Mouse (Mus musculus) forebrain, embryonic 11.5 days (tissue): Measurements from ENCODE around the gene Dpf1. TPM values are rescaled to one million over a fixed set of nuclear protein-coding genes. Genes with fewer than 3 reads are reported as not detected.

Source experiments
- ATAC-seq: fragments of 200-750 bp; cut with Nextera tagmentation; replicated peaks from 2 replicates; pipeline ENCODE4 v1.8.0; 2017; ENCODE audit warnings: moderate TSS enrichment; ENCODE audit not compliant: low FRiP score
- DNase-seq: peaks from one replicate; pipeline ENCODE4 v3.0.0-alpha.2; 2017; ENCODE audit warnings: low spot score
- H3K27ac ChIP-seq: fragments of 300-500 bp; sonication (generic); 2 replicates; pipeline ENCODE4 v1.5.1; 2014; ENCODE audit warnings: low read depth, low read length
- H3K27me3 ChIP-seq: fragments of 300-500 bp; sonication (generic); 2 replicates; pipeline ENCODE4 v1.6.1; 2014; ENCODE audit warnings: mild to moderate bottlenecking, low read length, mixed read lengths; ENCODE audit not compliant: control insufficient read depth, insufficient read depth
- H3K36me3 ChIP-seq: fragments of 300-500 bp; sonication (generic); 2 replicates; pipeline ENCODE4 v1.6.1; 2014; ENCODE audit warnings: mild to moderate bottlenecking, low read length, moderate library complexity, mixed read lengths; ENCODE audit not compliant: control insufficient read depth, insufficient read depth
- H3K4me1 ChIP-seq: fragments of 300-500 bp; sonication (generic); replicated peaks from 2 replicates; pipeline ENCODE4 v1.6.1; 2014; ENCODE audit warnings: low read length, mixed read lengths; ENCODE audit not compliant: control insufficient read depth, insufficient read depth
- H3K4me2 ChIP-seq: fragments of 300-500 bp; sonication (generic); 2 replicates; pipeline ENCODE4 v1.6.1; 2014; ENCODE audit warnings: low read depth, mild to moderate bottlenecking, low read length, moderate library complexity, mixed read lengths; ENCODE audit not compliant: severe bottlenecking
- H3K4me3 ChIP-seq: fragments of 300-500 bp; sonication (generic); 2 replicates; pipeline ENCODE4 v1.5.1; 2014; ENCODE audit warnings: low read depth, low read length
- H3K9ac ChIP-seq: fragments of 300-500 bp; sonication (generic); 2 replicates; pipeline ENCODE4 v1.6.1; 2014; ENCODE audit warnings: low read length
- H3K9me3 ChIP-seq: fragments of 300-500 bp; sonication (generic); 2 replicates; pipeline ENCODE4 v1.6.1; 2016; ENCODE audit warnings: low read length, mixed read lengths; ENCODE audit not compliant: control insufficient read depth
- whole genome bisulfite sequencing: fragments of 180-500 bp; shearing (Covaris S2); extraction: QIAGEN DNeasy Blood & Tissue Kit; methylation state at CpG from one replicate; pipeline ENCODE4 v1.1.7; 2014; 5-methylcytosine and 5-hydroxymethylcytosine counted together
- polyA plus RNA-seq: library from polyadenylated mRNA; unstranded; fragments of >200 nt; fragmentation: Nextera tagmentation; extraction: Ambion mirVana; gene quantifications from 2 replicates; pipeline ENCODE4 v1.2.1, GENCODE M21; 2014

Dpf1 gene
- polyA plus RNA-seq, 1 experiment from 2014 or later = 76.0 TPM

GRCm38 (mm10) chr7:29302641-29303040 is 1.1 kb upstream of the Dpf1 start:
- DNase-seq (no peak), ATAC-seq (no peak)
- Histone ChIP-seq H3K27ac (no peak overlapping the region), H3K4me2 (no peak overlapping the region), H3K9ac (no peak overlapping the region), H3K36me3 (no peaks in the 10 kb centered on the region), H3K9me3 (no peaks in the 10 kb centered on the region), H3K4me1 (peaks cover 16% of the 10 kb centered on the region; the same call in 1 of the 2 replicates), H3K27me3 (no peaks in the 10 kb centered on the region), H3K4me3 (no peak overlapping the region)
- 61% methylated on average over 7 of the region's 7 CpGs for WGBS

DNA sequence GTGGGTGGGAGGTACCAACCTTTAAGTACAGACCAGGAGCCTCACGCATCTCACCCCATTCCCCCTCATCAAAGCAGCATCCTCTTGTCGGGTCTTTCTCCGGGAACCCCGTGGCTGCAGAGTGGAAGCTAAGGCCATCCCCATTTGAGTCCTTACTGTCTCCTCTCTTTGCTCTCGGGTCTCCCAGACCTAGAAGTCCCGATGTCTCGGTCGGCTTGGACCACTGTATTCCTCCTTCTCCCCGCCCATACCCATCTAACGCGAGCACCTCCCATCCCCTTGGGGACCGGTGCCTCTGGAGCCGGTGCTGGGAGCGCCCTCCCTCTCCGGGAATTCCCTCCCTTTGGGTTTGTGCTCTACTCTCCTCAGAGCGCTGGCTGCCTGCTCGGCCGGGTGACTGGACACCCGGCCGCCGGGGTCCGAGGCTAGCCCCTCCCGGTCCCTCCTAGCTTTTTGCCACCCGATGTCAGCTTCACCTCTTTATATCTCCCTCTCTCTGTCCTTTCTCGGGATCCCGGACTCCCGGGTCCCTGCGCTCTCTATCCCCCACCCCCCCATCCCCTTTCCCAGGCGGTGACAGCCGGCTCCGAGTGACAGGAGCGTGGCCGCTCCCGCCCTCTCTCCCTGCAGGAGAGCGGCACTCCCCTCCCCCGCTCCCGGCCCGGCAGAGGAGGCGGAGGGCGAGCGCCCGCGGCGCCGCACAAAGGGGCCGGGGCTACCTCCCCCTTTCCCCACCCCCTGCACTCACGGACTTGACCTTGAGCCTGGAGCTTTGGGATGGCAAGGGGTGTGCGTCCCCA is 912 bp downstream of the Dpf1 start:
- under 1% methylated on average over 47 of the region's 48 CpGs for WGBS
- H3K27ac ChIP-seq = peak overlapping the region; percentile 65
- peak overlapping the region; percentile 67 for H3K4me2 ChIP-seq
- DNase-seq (peak; percentile 83), ATAC-seq (peak; percentile 17; the same call in 1 of the 2 replicates)
- no peaks in the 10 kb centered on the region for H3K9me3 ChIP-seq
- H3K27me3 ChIP-seq = no peaks in the 10 kb centered on the region
- peak overlapping the region; percentile 57 for H3K4me3 ChIP-seq
- H3K9ac ChIP-seq = peak overlapping the region; percentile 66
- no peaks in the 10 kb centered on the region for H3K36me3 ChIP-seq
- peaks cover 24% of the 10 kb centered on the region for H3K4me1 ChIP-seq

DNA sequence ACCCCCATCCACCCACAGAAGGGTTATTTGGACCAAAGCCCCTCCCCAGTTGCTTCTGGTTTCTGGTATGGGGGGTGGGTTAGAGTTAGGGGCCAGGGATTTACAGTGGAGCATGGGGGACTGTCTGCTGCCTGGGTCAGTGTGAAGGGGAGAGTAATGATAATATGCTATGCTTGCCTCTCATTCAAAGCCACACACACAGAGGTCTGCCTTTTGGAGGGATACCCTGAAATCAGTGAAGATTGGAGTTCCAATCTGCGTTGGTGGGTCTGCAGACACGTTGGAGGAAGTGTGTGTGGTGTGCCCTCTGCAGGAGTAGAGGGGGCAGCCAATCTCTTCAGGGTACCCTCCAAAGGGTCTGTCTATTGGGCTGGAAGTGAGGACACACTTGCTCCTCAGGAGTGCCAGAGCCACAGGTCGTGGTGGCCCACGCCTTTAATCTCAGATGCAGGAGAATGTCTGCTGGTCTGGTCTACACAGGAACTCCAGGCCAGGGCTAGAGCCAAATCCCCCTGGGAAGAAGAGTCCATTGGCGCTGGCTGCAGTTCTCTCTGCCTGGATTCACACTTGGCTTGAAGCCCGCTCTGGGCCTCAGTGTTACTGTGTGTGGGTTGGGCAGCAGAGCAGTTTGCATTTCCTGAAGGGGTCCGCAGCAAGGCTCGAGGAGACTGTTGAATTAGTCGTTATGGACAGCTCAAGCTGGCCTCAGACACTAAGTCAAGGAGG is 1.7 kb downstream of the Dpf1 start:
- H3K9ac ChIP-seq = peak overlapping the region; percentile 66
- H3K4me3 ChIP-seq = peak overlapping the region; percentile 57
- no peaks in the 10 kb centered on the region for H3K27me3 ChIP-seq
- no peaks in the 10 kb centered on the region for H3K36me3 ChIP-seq
- peak overlapping the region; percentile 67 for H3K4me2 ChIP-seq
- DNase-seq (no peak), ATAC-seq (no peak)
- 11% methylated on average over 9 of the region's 9 CpGs for WGBS
- peak overlapping the region; percentile 65 for H3K27ac ChIP-seq
- H3K4me1 ChIP-seq = peaks cover 27% of the 10 kb centered on the region
- no peaks in the 10 kb centered on the region for H3K9me3 ChIP-seq

- H3K4me3 ChIP-seq = peak overlapping the region; percentile 57; the same call in 1 of the 2 replicates
- peak overlapping the region; percentile 47 for H3K9ac ChIP-seq
- no peaks in the 10 kb centered on the region for H3K27me3 ChIP-seq
- no peak for ATAC-seq
- no peak for DNase-seq
- H3K27ac ChIP-seq = peak overlapping the region; percentile 65
- 31% methylated on average over 7 of the region's 7 CpGs for WGBS
- H3K4me1 ChIP-seq = peaks cover 25% of the 10 kb centered on the region
- H3K9me3 ChIP-seq = no peaks in the 10 kb centered on the region
- H3K36me3 ChIP-seq = no peaks in the 10 kb centered on the region
- H3K4me2 ChIP-seq = peak overlapping the region; percentile 67
These were observed 2.4 kb downstream of the Dpf1 start for GRCm38 (mm10) chr7:29306108-29306507.

GRCm38 (mm10) chr7:29306619-29307018 is 2.9 kb downstream of the Dpf1 start:
- Histone ChIP-seq H3K4me3 (no peak overlapping the region), H3K4me1 (peaks cover 25% of the 10 kb centered on the region), H3K9ac (no peak overlapping the region), H3K4me2 (peak overlapping the region; percentile 93; the same call in 1 of the 2 replicates), H3K27me3 (no peaks in the 10 kb centered on the region), H3K9me3 (no peaks in the 10 kb centered on the region), H3K36me3 (0 out of 2 replicates have a peak, but pooled peaks cover 3% of the 10 kb centered on the region), H3K27ac (peak overlapping the region; percentile 65)
- DNase-seq = peak; percentile 70
- 22% methylated on average over 7 of the region's 7 CpGs for WGBS
- no peak for ATAC-seq

DNA sequence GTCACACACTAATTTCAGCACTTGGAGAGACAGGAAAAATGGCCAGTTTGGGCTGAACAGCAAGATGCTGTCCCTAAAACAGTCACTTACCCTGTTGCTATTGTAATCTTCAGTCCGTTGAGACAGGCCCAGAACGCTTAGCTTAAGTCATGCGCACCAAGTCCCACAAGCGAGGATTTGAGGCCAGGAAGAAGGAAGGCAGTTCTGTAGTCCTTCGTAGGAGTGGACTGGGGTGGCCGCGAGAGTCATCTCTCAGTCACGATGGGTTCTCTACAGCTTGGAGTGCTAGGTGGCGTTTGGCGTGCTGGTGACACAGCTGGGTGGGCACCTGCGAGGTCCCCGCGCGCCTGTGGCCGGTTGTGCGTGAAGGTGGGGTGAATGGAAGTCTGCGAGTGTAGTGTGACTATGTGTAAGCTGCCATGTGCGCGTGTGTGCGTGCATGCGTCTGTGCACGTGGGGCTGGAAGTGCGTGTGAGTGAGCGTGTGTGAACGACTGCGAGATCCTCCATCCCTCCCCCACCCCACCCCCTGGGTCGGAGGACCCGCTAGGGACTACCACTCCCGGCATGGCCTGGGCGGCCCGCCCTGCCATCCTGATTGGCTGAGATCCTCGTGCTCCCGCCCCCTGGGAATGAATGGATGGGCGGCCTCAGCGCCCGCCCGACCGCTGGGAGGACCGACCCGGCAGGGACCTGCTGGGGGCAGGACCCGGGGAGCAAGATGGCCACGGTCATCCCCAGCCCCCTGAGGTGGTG is 3.8 kb downstream of the Dpf1 start:
- Histone ChIP-seq H3K4me3 (peak overlapping the region; percentile 72), H3K27me3 (no peaks in the 10 kb centered on the region), H3K36me3 (0 out of 2 replicates have a peak, but pooled peaks cover 3% of the 10 kb centered on the region), H3K9ac (peak overlapping the region; percentile 69), H3K9me3 (no peaks in the 10 kb centered on the region), H3K27ac (peak overlapping the region; percentile 43; the same call in 1 of the 2 replicates), H3K4me2 (peak overlapping the region; percentile 93), H3K4me1 (peaks cover 25% of the 10 kb centered on the region)
- ATAC-seq (peak; percentile 73), DNase-seq (peak; percentile 96)
- WGBS = 1% methylated on average over 42 of the region's 42 CpGs

DNA sequence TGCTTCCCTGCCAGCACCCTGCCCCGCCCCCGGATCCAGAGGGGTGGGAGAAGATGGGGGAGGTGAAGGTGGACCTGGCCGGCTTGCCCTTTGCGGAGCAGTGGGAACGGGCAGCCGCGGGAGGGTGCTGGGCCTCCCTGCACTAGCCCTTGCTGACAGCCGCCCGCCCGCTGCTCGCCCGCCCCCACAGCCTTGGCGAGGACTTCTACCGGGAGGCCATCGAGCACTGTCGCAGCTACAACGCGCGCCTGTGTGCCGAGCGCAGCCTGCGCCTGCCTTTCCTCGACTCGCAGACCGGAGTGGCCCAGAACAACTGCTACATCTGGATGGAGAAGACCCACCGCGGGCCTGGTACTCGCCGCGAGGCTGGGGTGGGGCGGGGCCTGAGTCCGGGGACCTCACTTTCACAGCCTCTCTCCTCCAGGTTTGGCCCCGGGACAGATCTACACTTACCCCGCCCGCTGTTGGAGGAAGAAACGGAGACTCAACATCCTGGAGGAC is 5.5 kb downstream of the Dpf1 start:
- ATAC-seq = no peak
- Histone ChIP-seq H3K27ac (0 out of 2 replicates have a peak overlapping the region, but pooled peaks have one; percentile 15), H3K27me3 (no peaks in the 10 kb centered on the region), H3K9me3 (no peaks in the 10 kb centered on the region), H3K4me1 (peaks cover 28% of the 10 kb centered on the region), H3K4me3 (peak overlapping the region; percentile 72), H3K4me2 (peak overlapping the region; percentile 93), H3K36me3 (peaks cover 3% of the 10 kb centered on the region; the same call in 1 of the 2 replicates), H3K9ac (peak overlapping the region; percentile 69)
- under 1% methylated on average over 34 of the region's 36 CpGs for WGBS
- DNase-seq = no peak

DNA sequence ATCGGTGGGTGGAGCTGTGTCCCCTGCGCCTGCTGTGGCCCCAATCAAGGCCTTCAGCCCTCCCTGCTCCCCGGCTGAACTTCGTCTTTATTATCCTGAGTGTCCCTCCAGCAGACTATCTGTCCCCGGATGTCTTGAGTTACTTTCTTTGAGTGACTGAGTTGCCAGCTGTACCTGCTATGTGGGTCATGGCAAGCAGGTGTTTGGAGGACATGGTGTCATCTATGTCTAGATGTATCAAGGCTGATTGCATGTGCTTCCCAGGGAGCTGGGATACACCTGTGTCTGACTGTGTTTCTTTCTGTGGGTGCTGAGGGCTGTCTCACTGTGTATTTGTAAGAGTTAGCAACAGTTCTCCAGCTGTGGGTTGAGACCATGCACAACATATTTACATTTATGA is 6.0 kb downstream of the Dpf1 start:
- 9% methylated on average over 5 of the region's 5 CpGs for WGBS
- no peak overlapping the region for H3K27ac ChIP-seq
- H3K9ac ChIP-seq = peak overlapping the region; percentile 69
- H3K36me3 ChIP-seq = peaks cover 3% of the 10 kb centered on the region; the same call in 1 of the 2 replicates
- ATAC-seq (no peak), DNase-seq (no peak)
- H3K4me2 ChIP-seq = peak overlapping the region; percentile 93
- H3K4me3 ChIP-seq = peak overlapping the region; percentile 72
- H3K9me3 ChIP-seq = no peaks in the 10 kb centered on the region
- no peaks in the 10 kb centered on the region for H3K27me3 ChIP-seq
- H3K4me1 ChIP-seq = peaks cover 28% of the 10 kb centered on the region
